Mouse (Mus musculus) midbrain, postnatal 0 days (tissue): ENCODE data around the gene Dmrtc1c2. TPM values are rescaled to one million over a fixed set of nuclear protein-coding genes. Genes with fewer than 3 reads are reported as not detected.
"Not testable (repeated sequence)": the region's sequence is repeated elsewhere in the genome, so short reads cannot be mapped to it uniquely, and the experiment has no call there.

Source experiments
- ATAC-seq: fragments of 200-750 bp; cut with Nextera tagmentation; 2 replicates; pipeline ENCODE4 v1.8.0; 2017; ENCODE audit warnings: moderate number of reproducible peaks, mild to moderate bottlenecking, moderate TSS enrichment, moderate library complexity; ENCODE audit not compliant: low FRiP score
- DNase-seq: peaks from one replicate; pipeline ENCODE4 v3.0.0-alpha.2; 2015; ENCODE audit warnings: low spot score
- H3K27ac ChIP-seq: fragments of 300-500 bp; sonication (generic); 2 replicates; pipeline ENCODE4 v1.5.1; 2014; ENCODE audit warnings: low read depth, mild to moderate bottlenecking, low read length, mixed read lengths
- H3K27me3 ChIP-seq: fragments of 300-500 bp; sonication (generic); 2 replicates; pipeline ENCODE4 v1.6.1; 2014; ENCODE audit warnings: low read length, control low read depth, mixed read lengths; ENCODE audit not compliant: insufficient read depth
- H3K36me3 ChIP-seq: fragments of 300-500 bp; sonication (generic); 2 replicates; pipeline ENCODE4 v1.6.1; 2014; ENCODE audit warnings: low read length, control low read depth, mixed read lengths; ENCODE audit not compliant: insufficient read depth
- H3K4me1 ChIP-seq: fragments of 300-500 bp; sonication (generic); 2 replicates; pipeline ENCODE4 v1.6.1; 2014; ENCODE audit warnings: mild to moderate bottlenecking, control low read depth, antibody characterized with exemption, low read length, mixed read lengths; ENCODE audit not compliant: insufficient read depth
- H3K4me2 ChIP-seq: fragments of 300-500 bp; sonication (generic); 2 replicates; pipeline ENCODE4 v1.6.1; 2014; ENCODE audit warnings: low read depth, mild to moderate bottlenecking, low read length, mixed read lengths; ENCODE audit not compliant: poor library complexity, severe bottlenecking
- H3K4me3 ChIP-seq: fragments of 300-500 bp; sonication (generic); 2 replicates; pipeline ENCODE4 v1.5.1; 2014; ENCODE audit warnings: low read depth, mild to moderate bottlenecking, low read length, moderate library complexity
- H3K9ac ChIP-seq: fragments of 300-500 bp; sonication (generic); replicated peaks from 2 replicates; pipeline ENCODE4 v1.6.1; 2014; ENCODE audit warnings: mild to moderate bottlenecking, low read length, moderate library complexity, mixed read lengths; ENCODE audit not compliant: poor library complexity, severe bottlenecking
- H3K9me3 ChIP-seq: fragments of 300-500 bp; sonication (generic); 2 replicates; pipeline ENCODE4 v1.6.1; 2016; ENCODE audit warnings: low read length, control low read depth
- CTCF ChIP-seq: IDR thresholded peaks from 2 replicates; pipeline ENCODE4 v1.5.1; 2016; ENCODE audit warnings: antibody characterized with exemption, mild to moderate bottlenecking
- whole genome bisulfite sequencing: fragments of 180-500 bp; shearing (Covaris S2); extraction: QIAGEN DNeasy Blood & Tissue Kit; methylation state at CpG from one replicate; pipeline ENCODE4 v1.1.7; 2014; 5-methylcytosine and 5-hydroxymethylcytosine counted together
- polyA plus RNA-seq: library from polyadenylated mRNA; unstranded; fragments of >200 nt; fragmentation: Nextera tagmentation; extraction: Ambion mirVana; gene quantifications from 2 replicates; pipeline ENCODE4 v1.2.1, GENCODE M21; 2015
- total RNA-seq: library from RNA; depleted of rRNA; stranded (reverse); fragments of >200 nt; gene quantifications from 2 replicates; pipeline ENCODE4 v1.2.3, GENCODE M21; 2014; rRNA removed

Gene Dmrtc1c2
- not detected in 2 replicates for total RNA-seq
- polyA plus RNA-seq: not detected in 2 replicates

- not testable (repeated sequence) for H3K9me3 ChIP-seq, H3K27ac ChIP-seq, H3K9ac ChIP-seq, H3K27me3 ChIP-seq, H3K4me1 ChIP-seq, H3K36me3 ChIP-seq, ATAC-seq, H3K4me2 ChIP-seq, DNase-seq, H3K4me3 ChIP-seq
- 100% methylated on average over 1 of the region's 13 CpGs for WGBS
Observed at GRCm38 (mm10) chrX:102854516-102854915, at the start of gene Dmrtc1c2. Dmrtc1c2 (minus strand) TSS chrX:102854616.

DNA sequence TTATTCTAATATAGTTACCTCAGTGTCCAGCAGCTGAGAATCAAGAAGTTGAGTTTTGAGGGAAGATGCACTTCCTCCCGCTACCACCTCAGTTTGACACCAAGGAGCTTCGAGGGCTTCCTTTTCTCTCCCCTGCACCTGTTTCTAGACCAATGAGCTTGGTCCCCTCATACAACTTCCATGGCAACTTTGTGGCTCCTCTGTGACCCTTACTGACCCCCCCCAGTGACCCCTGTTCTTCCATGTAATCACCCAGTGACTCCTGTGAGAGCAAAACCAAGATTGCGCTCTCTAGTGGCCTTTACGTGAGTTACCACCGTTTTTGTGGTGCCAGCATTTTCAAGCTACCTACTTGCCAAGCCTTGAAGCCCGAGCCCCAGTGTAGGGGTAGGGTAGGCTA lies 13.5 kb upstream of the Dmrtc1c2 start, which contains the start of gene 1700031F05Rik:
Gene 1700031F05Rik, minus strand, starts transcription at position 101 of the 400 bp plus-strand sequence.
- WGBS: 89% methylated on average over 6 of the region's 6 CpGs

GRCm38 (mm10) chrX:102812311-102812710 lies 42.1 kb downstream of the Dmrtc1c2 start:
- Histone ChIP-seq H3K4me2 (no peak overlapping the region), H3K4me3 (no peak overlapping the region), H3K27ac (no peak overlapping the region), H3K27me3 (0 out of 2 replicates have a peak, but pooled peaks cover 3% of the 10 kb centered on the region), H3K9me3 (no peaks in the 10 kb centered on the region), H3K36me3 (no peaks in the 10 kb centered on the region), H3K9ac (no peak overlapping the region), H3K4me1 (no peaks in the 10 kb centered on the region)
- 64% methylated on average over 4 of the region's 4 CpGs for WGBS
- TF ChIP-seq CTCF: no peak
- ATAC-seq: no peak
- no peak for DNase-seq

More for the DNA sequence above, 13.5 kb upstream of the Dmrtc1c2 start, which contains the start of gene 1700031F05Rik:
- ATAC-seq: no peak
- H3K9me3 ChIP-seq: no peaks in the 10 kb centered on the region
- no peak within 1 kb of the TSS for H3K9ac ChIP-seq
- H3K4me2 ChIP-seq: no peak within 1 kb of the TSS
- DNase-seq: no peak
- no peaks in the 10 kb centered on the region for H3K4me1 ChIP-seq
- H3K27ac ChIP-seq: no peak within 1 kb of the TSS
- H3K36me3 ChIP-seq: no peaks in the 10 kb centered on the region
- H3K27me3 ChIP-seq: no peaks in the 10 kb centered on the region; the same call in 1 of the 2 replicates
- TF ChIP-seq CTCF: no peak
- no peak within 1 kb of the TSS for H3K4me3 ChIP-seq

DNA sequence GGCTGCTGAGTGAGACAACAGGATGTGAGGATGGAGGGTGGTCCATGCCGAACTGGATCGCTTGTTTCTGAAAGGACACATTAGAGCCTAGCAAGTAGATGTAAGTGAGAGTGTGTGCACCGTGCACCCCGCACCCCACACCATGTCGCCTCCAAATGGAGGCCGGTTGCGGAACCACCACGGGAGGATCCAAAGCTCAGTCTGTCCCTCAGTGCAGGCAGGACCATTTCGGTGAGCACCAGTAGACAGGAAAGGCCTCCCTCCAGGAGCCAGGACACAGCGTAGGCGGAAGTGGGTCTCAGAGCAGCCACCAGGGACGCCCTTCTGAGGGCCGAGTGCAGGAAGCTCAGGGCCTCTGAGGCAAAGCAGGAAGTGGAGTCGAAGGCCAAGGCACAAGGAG lies 51.8 kb downstream of the Dmrtc1c2 start, which contains the start of gene Dmrtc1c1:
Gene Dmrtc1c1, plus strand, starts transcription at position 301 of the 400 bp plus-strand sequence.
- not testable (repeated sequence) for H3K4me3 ChIP-seq, ATAC-seq, H3K4me2 ChIP-seq, H3K36me3 ChIP-seq, DNase-seq, H3K9me3 ChIP-seq, H3K4me1 ChIP-seq, H3K27ac ChIP-seq, H3K27me3 ChIP-seq, H3K9ac ChIP-seq
- no CpG with 5 or more reads among the region's 14 CpGs for WGBS

Other genes with a start within 250 kb of the Dmrtc1c2 start
- 8.7 and 15.8 TPM in 2 replicates for gene Phka1, start 210.4 kb downstream of the Dmrtc1c2 start, total RNA-seq
- gene Phka1, start 210.4 kb downstream of the Dmrtc1c2 start, polyA plus RNA-seq: 6.6 and 6.8 TPM in 2 replicates
- not detected in 2 replicates for gene Gm3880, start 167.6 kb downstream of the Dmrtc1c2 start, total RNA-seq
- not detected in 2 replicates for gene Gm3880, start 167.6 kb downstream of the Dmrtc1c2 start, polyA plus RNA-seq
- not detected in 2 replicates for gene Gm9112, start 147.0 kb downstream of the Dmrtc1c2 start, total RNA-seq
- not detected in 2 replicates for gene Gm9112, start 147.0 kb downstream of the Dmrtc1c2 start, polyA plus RNA-seq
- not detected in 2 replicates for gene Dmrtc1b, start 146.8 kb downstream of the Dmrtc1c2 start, total RNA-seq
- gene Dmrtc1b, start 146.8 kb downstream of the Dmrtc1c2 start, polyA plus RNA-seq: not detected in 2 replicates
- not detected in 2 replicates for gene Dmrtc1c1, start 51.7 kb downstream of the Dmrtc1c2 start, total RNA-seq
- not detected in 2 replicates for gene Dmrtc1c1, start 51.7 kb downstream of the Dmrtc1c2 start, polyA plus RNA-seq
- not detected in 2 replicates for gene 1700031F05Rik, start 13.4 kb upstream of the Dmrtc1c2 start, total RNA-seq
- not detected in 2 replicates for gene 1700031F05Rik, start 13.4 kb upstream of the Dmrtc1c2 start, polyA plus RNA-seq
- 0.88 and 2.4 TPM in 2 replicates for gene Dmrtc1a, start 54.1 kb upstream of the Dmrtc1c2 start, total RNA-seq
- gene Dmrtc1a, start 54.1 kb upstream of the Dmrtc1c2 start, polyA plus RNA-seq: 4.7 and 6.0 TPM in 2 replicates
- not detected in 2 replicates for gene 1700011M02Rik, start 54.3 kb upstream of the Dmrtc1c2 start, total RNA-seq
- not detected in 2 replicates for gene 1700011M02Rik, start 54.3 kb upstream of the Dmrtc1c2 start, polyA plus RNA-seq
- not detected in 2 replicates for gene 1700018G05Rik, start 73.8 kb upstream of the Dmrtc1c2 start, total RNA-seq
- not detected in 2 replicates for gene 1700018G05Rik, start 73.8 kb upstream of the Dmrtc1c2 start, polyA plus RNA-seq